ENCODE assay signal across 11 mouse cellular contexts in genomic region chr11:119720101-119721048, GRCm38 (mm10).
DNase-seq lines count a peak whose midpoint lies in the region; ATAC-seq and TF ChIP-seq lines count a peak whose summit lies in the region.
"Had no signal": no experiment of that assay in that cellular context is flagged by ENCODE, and none has a peak within 500 bp of the region (broad histone marks: within the 10 kb centered on the region; RNA-seq: fewer than 3 reads in every experiment).

No protein-coding gene starts in this region.

- intact Hi-C loops in gastrocnemius, adult 2 months (cut with DNase I), result loop anchor here (2.0 kb wide), 1 partner anchor 54 kb away; no protein-coding TSS in a partner anchor

- no peak for TF ChIP-seq CTCF in gastrocnemius, adult 2 months (IDR thresholded peaks at IDR 0.05)
- no peak for TF ChIP-seq CTCF in Patski (IDR thresholded peaks at IDR 0.05)

- H3K4me1 ChIP-seq in heart, embryonic 15.5 days (replicated peaks), result peaks cover 22% of the 10 kb centered on the region
- H3K4me1 ChIP-seq: midbrain, embryonic 12.5 days had no signal

- no peaks in the 10 kb centered on the region for H3K27me3 ChIP-seq in Patski
- no peaks in the 10 kb centered on the region for H3K27me3 ChIP-seq in heart, embryonic 15.5 days
- H3K27me3 ChIP-seq: hindbrain, embryonic 15.5 days; limb, embryonic 12.5 days; midbrain, embryonic 12.5 days had no signal

- no peak overlapping the region for H3K4me2 ChIP-seq in heart, embryonic 15.5 days
- H3K4me2 ChIP-seq: hindbrain, embryonic 15.5 days; limb, embryonic 12.5 days; midbrain, embryonic 12.5 days had no signal

- no peak overlapping the region for H3K9ac ChIP-seq in heart, embryonic 15.5 days
- H3K9ac ChIP-seq: hindbrain, embryonic 15.5 days; limb, embryonic 12.5 days; midbrain, embryonic 12.5 days had no signal

- H3K27ac ChIP-seq in gastrocnemius, adult 2 months, result peak overlapping the region; percentile 78
- H3K27ac ChIP-seq in heart, embryonic 15.5 days, result peak overlapping the region; percentile 81
- H3K27ac ChIP-seq: hindbrain, embryonic 15.5 days; limb, embryonic 12.5 days; midbrain, embryonic 12.5 days had no signal

- peaks cover 7% of the 10 kb centered on the region; the same call in 1 of the 2 replicates for H3K36me3 ChIP-seq in heart, embryonic 15.5 days
- H3K36me3 ChIP-seq: hindbrain, embryonic 15.5 days had no signal

- POLR2A ChIA-PET in Patski (lab: Charles Lee), result no interaction called here

- peak; percentile 72 for DNase-seq in gastrocnemius, adult 2 months
- no peak for DNase-seq in gastrocnemius, postnatal 4 days (ENCODE audit: low spot score in 2 of 2)
- DNase-seq in Patski (ENCODE audit: low read depth, low spot score), result peak; percentile 51
- peak; percentile 59 for DNase-seq in lung, postnatal 25 days (ENCODE audit: low spot score)
- DNase-seq in left cerebral cortex, adult 11 months (ENCODE audit: low spot score), result no peak
- no peak for DNase-seq in spleen, postnatal 36 days (ENCODE audit: low spot score in 2 of 2)

- ATAC-seq in Patski, result peak; percentile 51
- ATAC-seq in heart, embryonic 15.5 days (replicated peaks; ENCODE audit: insufficient number of reproducible peaks, insufficient read depth, low FRiP score, low read depth), result peak; percentile 73
- no peak for ATAC-seq in megakaryocyte-erythroid progenitor cell, adult 5-6 weeks (replicated peaks; ENCODE audit: low FRiP score, low TSS enrichment, poor library complexity, severe bottlenecking)

- CTCF ChIA-PET in Patski (lab: Charles Lee), result no interaction called here

- no peak overlapping the region for H3K4me3 ChIP-seq in gastrocnemius, adult 2 months
- no peak overlapping the region for H3K4me3 ChIP-seq in heart, embryonic 15.5 days
- H3K4me3 ChIP-seq: hindbrain, embryonic 15.5 days; limb, embryonic 12.5 days; midbrain, embryonic 12.5 days had no signal

- 42% methylated on average over 9 of the region's 9 CpGs for WGBS in heart, embryonic 15.5 days

- H3K9me3 ChIP-seq in heart, embryonic 15.5 days (replicated peaks), result no peaks in the 10 kb centered on the region
- H3K9me3 ChIP-seq: hindbrain, embryonic 15.5 days; midbrain, embryonic 12.5 days had no signal

- in situ Hi-C loops in Patski (cut with MboI; ENCODE audit: low pct_unique_long_range_greater_than_20kb), result no loop called here

Comparison
In these comparisons a context has a peak if more than half of its experiments do, and no peak if none do; other contexts are left out.
1. DNase-seq: peak in gastrocnemius, adult 2 months (single experiment), Patski (single experiment) and lung, postnatal 25 days (single experiment); none in gastrocnemius, postnatal 4 days (0 of 2), left cerebral cortex, adult 11 months (single experiment) and spleen, postnatal 36 days (0 of 2).